Mouse (Mus musculus) spleen, embryonic (tissue): ENCODE measurements around the gene Igfbp2.

Experiments used
- CTCF ChIA-PET: fragments of 350-600 bp; sonication (Branson Sonifier 250); formaldehyde crosslinking; loops from one replicate; lab custom pipeline; 2022; lab: Charles Lee

The Igfbp2 gene

GRCm38 (mm10) chr1:72855729-72856128 is 31.4 kb downstream of the Igfbp2 start:
- CTCF ChIA-PET, result no interaction called here

GRCm38 (mm10) chr1:72856209-72856909 is 32.1 kb downstream of the Igfbp2 start:
- CTCF ChIA-PET, result no interaction called here

GRCm38 (mm10) chr1:72857142-72857541 is 32.8 kb downstream of the Igfbp2 start:
- CTCF ChIA-PET, result interaction anchor here (0.6 kb wide), 1 partner anchor 101 kb away, joined by 3 read pairs; no protein-coding TSS in a partner anchor

GRCm38 (mm10) chr1:72857631-72858030 is 33.3 kb downstream of the Igfbp2 start:
- CTCF ChIA-PET, result interaction anchor here (0.6 kb wide), 1 partner anchor 102 kb away, joined by 3 read pairs; no protein-coding TSS in a partner anchor

- CTCF ChIA-PET, result no interaction called here
These were observed 34.0 kb downstream of the Igfbp2 start for GRCm38 (mm10) chr1:72858286-72858685.

GRCm38 (mm10) chr1:72858874-72859273 is 34.6 kb downstream of the Igfbp2 start:
- CTCF ChIA-PET, result no interaction called here

GRCm38 (mm10) chr1:72859963-72860362 is 35.7 kb downstream of the Igfbp2 start:
- CTCF ChIA-PET, result no interaction called here

- CTCF ChIA-PET, result no interaction called here
These were observed 36.2 kb downstream of the Igfbp2 start for GRCm38 (mm10) chr1:72860502-72860901.

- CTCF ChIA-PET, result no interaction called here
These were observed 37.4 kb downstream of the Igfbp2 start for GRCm38 (mm10) chr1:72861702-72862101.

GRCm38 (mm10) chr1:72862248-72862647 is 37.9 kb downstream of the Igfbp2 start:
- CTCF ChIA-PET, result no interaction called here

GRCm38 (mm10) chr1:72863692-72864091 is 39.4 kb downstream of the Igfbp2 start:
- CTCF ChIA-PET, result no interaction called here

- CTCF ChIA-PET, result no interaction called here
These were observed 40.0 kb downstream of the Igfbp2 start for GRCm38 (mm10) chr1:72864272-72864671.

GRCm38 (mm10) chr1:72865900-72866299 is 41.6 kb downstream of the Igfbp2 start:
- CTCF ChIA-PET, result interaction anchor here (0.8 kb wide), 1 partner anchor 1188 kb away, joined by 5 read pairs; no protein-coding TSS in a partner anchor

- CTCF ChIA-PET, result interaction anchor here (0.6 to 0.8 kb wide), 2 partner anchors 960 to 1187 kb away, joined by 4 to 5 read pairs; no protein-coding TSS in a partner anchor
These were observed 42.1 kb downstream of the Igfbp2 start for GRCm38 (mm10) chr1:72866417-72866816.

GRCm38 (mm10) chr1:72867346-72867745 is 43.0 kb downstream of the Igfbp2 start:
- CTCF ChIA-PET, result no interaction called here

- CTCF ChIA-PET, result no interaction called here
These were observed 44.3 kb downstream of the Igfbp2 start for GRCm38 (mm10) chr1:72868429-72869215.

- CTCF ChIA-PET, result no interaction called here
These were observed 45.0 kb downstream of the Igfbp2 start for GRCm38 (mm10) chr1:72869275-72869674.

GRCm38 (mm10) chr1:72869681-72870614 is 45.6 kb downstream of the Igfbp2 start:
- CTCF ChIA-PET, result interaction anchor here (0.7 kb wide), 1 partner anchor 16 kb away, joined by 12 read pairs; no protein-coding TSS in a partner anchor

GRCm38 (mm10) chr1:72870615-72871336 is 46.5 kb downstream of the Igfbp2 start:
- CTCF ChIA-PET, result interaction anchor here (0.7 to 1.2 kb wide), 3 partner anchors 16 to 956 kb away, joined by 3 to 12 read pairs (median 4); no protein-coding TSS in a partner anchor

- CTCF ChIA-PET, result interaction anchor here (0.9 to 1.2 kb wide), 2 partner anchors 501 to 955 kb away, joined by 3 to 4 read pairs; no protein-coding TSS in a partner anchor
These were observed 47.0 kb downstream of the Igfbp2 start for GRCm38 (mm10) chr1:72871337-72871696.
